Mouse (Mus musculus): Measurements from ENCODE around the gene Zfp784.

DNA sequence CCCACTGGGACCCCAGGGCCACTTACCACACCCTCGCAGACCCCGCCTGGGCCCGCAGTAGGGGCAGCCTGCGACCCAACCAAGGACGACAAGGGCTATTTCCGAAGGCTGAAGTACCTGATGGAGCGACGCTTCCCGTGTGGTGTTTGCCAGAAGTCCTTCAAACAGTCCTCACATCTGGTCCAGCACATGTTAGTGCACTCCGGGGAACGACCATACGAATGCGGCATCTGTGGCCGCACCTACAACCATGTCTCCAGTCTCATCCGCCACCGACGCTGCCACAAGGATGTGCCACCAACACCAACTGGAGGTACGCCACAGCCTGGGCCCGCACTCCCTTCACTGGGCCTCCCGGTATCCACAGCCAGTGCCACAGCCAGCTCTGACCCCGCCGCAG lies 8.7 kb downstream of the Zfp784 start:
- TF ChIP-seq CTCF (IDR thresholded peaks at IDR 0.05; ENCODE audit: insufficient read depth, low read length), result no peak
- TF ChIP-seq POLR2A (IDR thresholded peaks at IDR 0.05; ENCODE audit: borderline replicate concordance, extremely low read depth, low read depth, low read length), result no peak

Data from lung, adult 2 months (tissue).